Mouse (Mus musculus) lung, embryonic 14.5 days (tissue): ENCODE measurements around the gene Dnmbp. TPM values are rescaled to one million over a fixed set of nuclear protein-coding genes. Genes with fewer than 3 reads are reported as not detected.
A peak's percentile ranks its signal among the peaks of the same experiment; 100 is the strongest.

Source experiments
- ATAC-seq: fragments of 200-750 bp; cut with Nextera tagmentation; 2 replicates; pipeline ENCODE4 v1.8.0; 2017; ENCODE audit warnings: mild to moderate bottlenecking, moderate TSS enrichment, moderate library complexity; ENCODE audit not compliant: insufficient read depth
- DNase-seq: peaks from one replicate; pipeline ENCODE4 v3.0.0-alpha.2; 2015
- H3K27ac ChIP-seq: fragments of 300-500 bp; sonication (generic); 2 replicates; pipeline ENCODE4 v1.5.1; 2014; ENCODE audit warnings: low read depth, mild to moderate bottlenecking, moderate library complexity
- H3K27me3 ChIP-seq: fragments of 300-500 bp; sonication (generic); 2 replicates; pipeline ENCODE4 v1.6.1; 2014; ENCODE audit warnings: low read length, control low read depth; ENCODE audit not compliant: insufficient read depth
- H3K36me3 ChIP-seq: fragments of 300-500 bp; sonication (generic); 2 replicates; pipeline ENCODE4 v1.6.1; 2014; ENCODE audit warnings: control low read depth; ENCODE audit not compliant: insufficient read depth
- H3K4me1 ChIP-seq: fragments of 300-500 bp; sonication (generic); 2 replicates; pipeline ENCODE4 v1.6.1; 2014; ENCODE audit warnings: antibody characterized with exemption, control low read depth; ENCODE audit not compliant: insufficient read depth
- H3K4me2 ChIP-seq: fragments of 300-500 bp; sonication (generic); 2 replicates; pipeline ENCODE4 v1.6.1; 2014; ENCODE audit warnings: mild to moderate bottlenecking
- H3K4me3 ChIP-seq: fragments of 300-500 bp; sonication (generic); 2 replicates; pipeline ENCODE4 v1.5.1; 2014; ENCODE audit warnings: low read depth, low read length
- H3K9ac ChIP-seq: fragments of 300-500 bp; sonication (generic); 2 replicates; pipeline ENCODE4 v1.6.1; 2014
- H3K9me3 ChIP-seq: fragments of 300-500 bp; sonication (generic); 2 replicates; pipeline ENCODE4 v1.6.1; 2016; ENCODE audit warnings: low read depth, low read length, control low read depth
- CTCF ChIP-seq: IDR thresholded peaks from 2 replicates; pipeline ENCODE4 v1.5.1; 2016; ENCODE audit warnings: antibody characterized with exemption, low read depth
- WGBS: fragments of 180-500 bp; shearing (Covaris S2); extraction: QIAGEN DNeasy Blood & Tissue Kit; methylation state at CpG from one replicate; pipeline ENCODE4 v1.1.7; 2014; 5-methylcytosine and 5-hydroxymethylcytosine counted together
- polyA plus RNA-seq: library from polyadenylated mRNA; unstranded; fragments of >200 nt; fragmentation: Nextera tagmentation; extraction: Ambion mirVana; gene quantifications from 2 replicates; pipeline ENCODE4 v1.2.1, GENCODE M21; 2014

The Dnmbp gene
- polyA plus RNA-seq, 1 experiment from 2014 or later = 24.2 TPM

DNA sequence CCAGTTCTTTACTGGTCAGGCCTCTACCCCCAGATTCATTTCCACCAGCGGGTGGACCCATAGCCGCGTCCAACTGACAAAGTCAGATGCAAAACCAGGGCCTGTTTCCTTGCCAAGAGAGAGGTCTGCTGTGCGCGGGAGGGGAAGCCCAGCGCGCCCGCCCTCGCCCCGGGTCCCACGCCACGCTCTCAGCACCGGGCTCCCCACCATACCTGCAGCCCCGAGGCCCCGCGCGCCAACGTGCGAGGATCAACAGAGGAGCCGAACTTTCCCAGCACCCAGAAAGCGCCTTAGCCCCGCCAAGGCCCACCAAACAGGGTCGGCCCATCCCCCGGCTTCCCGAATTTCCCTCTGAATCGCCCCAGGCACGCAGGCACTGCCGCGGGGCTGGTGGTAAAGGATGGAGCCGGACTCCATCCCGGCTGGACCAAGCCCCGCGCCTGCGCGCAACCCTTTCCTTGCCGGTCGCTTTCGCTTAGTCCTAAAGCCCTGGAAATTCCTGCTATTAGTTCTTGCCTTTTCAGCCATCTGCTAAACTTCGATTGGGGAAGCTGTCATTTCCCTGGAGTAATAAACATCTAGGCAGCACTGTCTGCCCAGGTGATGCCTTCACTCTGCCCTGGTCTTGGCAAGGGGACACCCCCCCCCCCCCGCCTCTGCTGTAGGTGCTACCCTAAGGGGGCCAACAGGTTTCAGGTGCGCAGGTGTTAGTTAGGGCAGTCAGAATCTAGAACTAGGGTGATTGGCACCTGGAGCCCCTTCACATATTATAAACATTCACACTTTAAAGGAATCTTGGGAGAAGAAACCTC, 60.4 kb downstream of the Dnmbp start:
- ATAC-seq = peak; percentile 91
- Histone ChIP-seq H3K9me3 (no peaks in the 10 kb centered on the region), H3K4me1 (peaks cover 40% of the 10 kb centered on the region), H3K27ac (peak overlapping the region; percentile 96), H3K4me2 (peak overlapping the region; percentile 86), H3K36me3 (peaks cover 7% of the 10 kb centered on the region), H3K9ac (peak overlapping the region; percentile 76), H3K27me3 (no peaks in the 10 kb centered on the region), H3K4me3 (peak overlapping the region; percentile 68)
- TF ChIP-seq CTCF = peak; percentile 36
- peak; percentile 95 for DNase-seq
- 2% methylated on average over 41 of the region's 41 CpGs for WGBS

GRCm38 (mm10) chr19:43878111-43879092, 61.6 kb downstream of the Dnmbp start:
- ATAC-seq (no peak), DNase-seq (peak; percentile 71)
- peak overlapping the region; percentile 86 for H3K4me2 ChIP-seq
- peak overlapping the region; percentile 68 for H3K4me3 ChIP-seq
- H3K27me3 ChIP-seq = no peaks in the 10 kb centered on the region
- H3K9me3 ChIP-seq = no peaks in the 10 kb centered on the region
- peaks cover 38% of the 10 kb centered on the region for H3K4me1 ChIP-seq
- peak overlapping the region; percentile 76 for H3K9ac ChIP-seq
- 6% methylated on average over 17 of the region's 17 CpGs for WGBS
- peaks cover 19% of the 10 kb centered on the region for H3K36me3 ChIP-seq
- H3K27ac ChIP-seq = peak overlapping the region; percentile 96
- TF ChIP-seq CTCF = no peak

DNA sequence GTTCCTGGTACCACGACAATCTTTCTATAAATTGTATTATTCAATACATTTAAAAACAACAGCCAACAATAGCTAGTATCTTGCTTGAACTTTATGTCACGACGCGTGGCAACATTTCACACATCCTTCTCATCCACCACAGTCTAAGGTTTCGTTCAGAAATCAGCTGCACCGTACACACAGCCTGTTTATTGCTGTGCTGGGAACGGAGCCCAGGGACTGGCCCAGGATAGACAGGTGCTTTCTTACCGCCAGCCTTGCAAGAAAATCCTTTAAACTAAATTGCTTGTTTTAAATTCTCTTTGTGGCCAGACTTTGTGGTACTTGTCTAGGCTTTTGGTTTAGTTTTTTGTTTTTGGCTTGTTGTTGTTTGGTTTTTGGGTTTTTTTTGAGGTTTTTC, 62.6 kb downstream of the Dnmbp start:
- H3K27ac ChIP-seq = no peak overlapping the region
- ATAC-seq = no peak
- TF ChIP-seq CTCF = no peak
- peaks cover 31% of the 10 kb centered on the region for H3K4me1 ChIP-seq
- WGBS = 66% methylated on average over 8 of the region's 8 CpGs
- peaks cover 30% of the 10 kb centered on the region for H3K36me3 ChIP-seq
- no peak overlapping the region for H3K9ac ChIP-seq
- peak overlapping the region; percentile 86 for H3K4me2 ChIP-seq
- no peak for DNase-seq
- no peaks in the 10 kb centered on the region for H3K9me3 ChIP-seq
- no peaks in the 10 kb centered on the region for H3K27me3 ChIP-seq
- H3K4me3 ChIP-seq = no peak overlapping the region

DNA sequence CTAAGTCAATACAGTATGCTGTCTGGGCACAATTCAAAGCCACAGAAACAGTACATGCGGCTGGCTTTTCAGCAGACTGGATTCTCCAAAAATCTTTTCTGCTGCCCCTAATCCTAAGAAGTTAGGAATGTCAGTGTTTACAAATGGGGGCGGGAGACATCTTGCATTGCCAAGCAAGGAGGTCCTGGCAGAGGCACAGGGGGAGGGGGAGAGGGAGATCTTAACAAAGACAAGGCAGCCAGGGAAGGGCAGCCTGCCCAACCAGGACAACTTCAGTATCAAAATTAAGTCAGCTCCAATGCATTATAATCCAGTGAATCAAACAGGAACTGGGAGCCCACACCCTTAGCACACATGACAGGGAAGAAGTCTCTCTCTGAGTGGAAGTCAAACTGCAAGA, 64.0 kb downstream of the Dnmbp start:
- peak; percentile 80 for DNase-seq
- H3K9ac ChIP-seq = no peak overlapping the region
- peak overlapping the region; percentile 27 for H3K4me2 ChIP-seq
- peak overlapping the region; percentile 54 for H3K27ac ChIP-seq
- H3K27me3 ChIP-seq = no peaks in the 10 kb centered on the region
- H3K9me3 ChIP-seq = no peaks in the 10 kb centered on the region
- peaks cover 31% of the 10 kb centered on the region for H3K4me1 ChIP-seq
- peaks cover 43% of the 10 kb centered on the region for H3K36me3 ChIP-seq
- no peak for ATAC-seq
- WGBS = 3% methylated on average over 2 of the region's 2 CpGs
- no peak for TF ChIP-seq CTCF
- no peak overlapping the region for H3K4me3 ChIP-seq

DNA sequence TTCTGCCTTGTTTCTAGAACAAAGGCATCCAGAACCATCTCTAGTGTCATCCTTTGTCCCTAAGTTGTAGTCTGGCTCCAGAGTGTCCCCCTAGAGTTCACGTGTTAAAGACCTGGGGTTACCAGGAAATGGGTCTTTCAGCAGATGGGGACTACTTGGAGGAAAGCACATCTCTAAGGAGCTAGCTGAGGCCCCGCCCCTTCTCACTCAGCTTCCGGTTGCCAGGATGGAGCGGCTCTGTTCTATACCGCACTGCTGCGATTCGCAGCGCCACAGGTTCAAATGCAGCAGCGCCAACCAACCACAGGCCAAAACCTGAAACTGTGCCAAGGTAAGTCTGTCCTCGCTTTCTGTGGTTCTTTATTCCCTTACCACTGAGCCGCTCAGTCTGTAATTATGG, 65.6 kb downstream of the Dnmbp start:
- no peak overlapping the region for H3K9ac ChIP-seq
- no peak overlapping the region for H3K4me3 ChIP-seq
- H3K4me2 ChIP-seq = no peak overlapping the region
- no peaks in the 10 kb centered on the region for H3K9me3 ChIP-seq
- no peaks in the 10 kb centered on the region for H3K27me3 ChIP-seq
- H3K27ac ChIP-seq = no peak overlapping the region
- H3K4me1 ChIP-seq = peaks cover 23% of the 10 kb centered on the region
- ATAC-seq (no peak), DNase-seq (no peak)
- peaks cover 60% of the 10 kb centered on the region for H3K36me3 ChIP-seq
- no peak for TF ChIP-seq CTCF
- WGBS = 93% methylated on average over 11 of the region's 11 CpGs

- DNase-seq (no peak), ATAC-seq (no peak)
- H3K9me3 ChIP-seq = no peaks in the 10 kb centered on the region
- H3K9ac ChIP-seq = no peak overlapping the region
- peaks cover 5% of the 10 kb centered on the region for H3K4me1 ChIP-seq
- no peak overlapping the region for H3K27ac ChIP-seq
- no peak overlapping the region for H3K4me3 ChIP-seq
- peaks cover 98% of the 10 kb centered on the region for H3K36me3 ChIP-seq
- WGBS = 81% methylated on average over 4 of the region's 4 CpGs
- no peak for TF ChIP-seq CTCF
- H3K27me3 ChIP-seq = no peaks in the 10 kb centered on the region
- no peak overlapping the region for H3K4me2 ChIP-seq
These were observed 69.6 kb downstream of the Dnmbp start for GRCm38 (mm10) chr19:43870418-43870817.

- peak; percentile 36 for TF ChIP-seq CTCF
- H3K4me2 ChIP-seq = no peak overlapping the region
These were observed 82.6 kb downstream of the Dnmbp start for GRCm38 (mm10) chr19:43857347-43857746.

More at GRCm38 (mm10) chr19:43857347-43857746, 82.6 kb downstream of the Dnmbp start:
- DNase-seq (peak; percentile 51), ATAC-seq (no peak)
- H3K4me3 ChIP-seq = no peak overlapping the region
- 77% methylated on average over 6 of the region's 6 CpGs for WGBS
- H3K4me1 ChIP-seq = no peaks in the 10 kb centered on the region
- no peak overlapping the region for H3K9ac ChIP-seq
- H3K36me3 ChIP-seq = peaks cover 83% of the 10 kb centered on the region
- peaks cover 3% of the 10 kb centered on the region; the same call in 1 of the 2 replicates for H3K9me3 ChIP-seq
- H3K27me3 ChIP-seq = no peaks in the 10 kb centered on the region
- H3K27ac ChIP-seq = no peak overlapping the region
